Mouse (Mus musculus) urinary bladder, adult 18-20 months (tissue): ENCODE measurements at regions not wholly inside any gene's neighbourhood (a gene's known extent, or its start where the extent isn't known, plus 50 kb on each side); places are given as distances from the start of the nearest gene placed in this dataset.

ENCODE experiments used
- DNase-seq, 2 experiments: peaks; one replicate each; pipeline ENCODE4 v3.0.0; 2022; ENCODE audit warnings: low spot score in 2 of 2, mixed read lengths in 2 of 2

DNA sequence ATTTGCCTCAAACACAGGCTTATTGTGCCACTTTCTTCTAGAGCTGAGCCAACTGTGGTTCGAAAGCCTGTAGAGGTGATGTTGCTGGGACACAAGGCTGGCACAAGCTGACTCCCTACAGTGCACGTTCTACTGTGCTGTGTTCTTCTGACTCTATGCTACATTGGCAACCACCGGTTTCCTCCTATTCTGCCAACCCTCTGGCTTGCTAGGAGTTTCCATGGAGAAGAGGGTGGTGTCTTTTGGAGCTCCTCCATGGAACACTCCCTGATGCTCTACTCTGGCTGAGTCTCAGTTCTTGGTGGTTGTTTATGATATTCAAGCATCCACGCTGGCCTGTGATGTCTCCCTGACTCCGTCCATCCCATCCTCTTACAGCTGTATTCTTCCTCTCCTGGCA lies 124.9 kb upstream of the Nmur2 start:
- DNase-seq: no peak

DNA sequence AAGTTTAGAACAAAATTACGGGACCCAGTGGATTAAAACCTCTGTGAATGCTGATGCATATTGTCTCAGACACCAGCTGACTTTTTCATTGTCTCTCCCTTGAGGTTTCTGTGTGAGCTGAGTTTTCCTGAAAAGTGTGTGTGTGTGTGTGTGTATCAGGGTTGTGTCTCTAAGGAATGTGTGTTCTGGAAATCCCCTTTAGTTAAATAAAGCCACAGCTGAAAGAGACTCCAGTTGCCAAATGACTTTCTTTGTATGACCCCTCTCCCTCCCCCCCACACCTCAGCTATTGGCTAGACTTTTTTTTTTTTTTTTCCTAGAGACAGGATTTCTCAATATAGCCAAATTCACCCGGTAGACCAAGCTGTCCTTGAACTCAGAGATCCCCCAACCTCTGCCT lies 119.5 kb upstream of the Nmur2 start:
- DNase-seq: no peak

DNA sequence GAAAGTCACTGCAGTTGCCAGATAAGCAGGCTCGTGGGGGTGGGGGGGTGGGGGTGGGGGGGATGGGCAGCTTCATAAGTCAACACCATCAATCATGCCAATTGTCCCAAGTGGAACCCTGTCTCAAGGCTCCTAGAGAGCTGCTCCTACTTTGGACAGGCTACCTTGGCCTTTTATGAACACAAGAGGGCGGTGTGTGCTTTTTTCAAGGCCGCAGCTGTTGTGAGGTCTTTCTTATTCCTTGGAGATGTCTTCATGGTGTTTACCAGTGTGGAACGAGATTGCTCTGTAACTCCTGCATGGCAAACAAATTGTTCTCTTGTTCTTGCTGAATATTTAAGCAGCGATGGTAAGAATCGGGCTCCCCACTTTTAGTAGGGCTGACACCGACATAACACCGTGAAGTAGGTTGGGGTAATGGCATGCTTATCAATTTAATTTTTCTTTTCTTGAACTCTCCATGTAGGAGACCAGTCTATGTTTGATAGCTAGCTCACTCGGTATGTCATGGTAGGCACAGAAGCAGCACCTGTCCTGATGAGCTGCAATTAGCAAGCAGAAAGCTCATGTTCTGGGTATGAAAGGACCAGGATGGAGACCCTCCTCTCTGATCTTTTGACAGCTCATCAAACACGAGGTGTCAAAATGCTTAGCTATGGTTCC lies 118.7 kb upstream of the Nmur2 start:
- DNase-seq: peak in 1 of 2 experiments; percentile 2

DNA sequence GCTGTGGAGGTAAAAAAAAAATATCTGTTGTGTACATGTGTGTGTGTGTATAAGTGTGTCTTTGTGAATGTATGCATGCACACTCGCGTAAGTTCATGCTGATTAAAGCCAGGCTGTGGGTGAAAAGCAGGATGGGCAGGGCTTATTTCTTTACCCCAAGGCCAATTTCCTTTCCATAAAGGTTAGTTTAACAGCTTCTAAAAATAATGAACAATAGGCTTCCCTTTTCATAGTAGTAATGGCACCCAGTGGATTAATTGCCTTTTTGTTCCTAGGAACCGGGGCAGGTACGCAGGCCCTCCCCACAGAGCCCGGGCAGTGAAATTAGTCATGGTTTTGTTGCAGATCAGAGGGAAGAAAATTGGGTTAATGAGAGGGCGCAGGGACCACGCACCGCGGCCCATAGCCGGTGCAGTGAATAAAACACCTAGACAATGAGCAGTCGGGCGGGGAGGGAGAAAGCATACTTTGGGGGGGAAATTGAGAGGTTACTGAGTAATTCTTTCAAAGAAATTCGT lies 110.1 kb upstream of the Nmur2 start:
- no peak for DNase-seq

DNA sequence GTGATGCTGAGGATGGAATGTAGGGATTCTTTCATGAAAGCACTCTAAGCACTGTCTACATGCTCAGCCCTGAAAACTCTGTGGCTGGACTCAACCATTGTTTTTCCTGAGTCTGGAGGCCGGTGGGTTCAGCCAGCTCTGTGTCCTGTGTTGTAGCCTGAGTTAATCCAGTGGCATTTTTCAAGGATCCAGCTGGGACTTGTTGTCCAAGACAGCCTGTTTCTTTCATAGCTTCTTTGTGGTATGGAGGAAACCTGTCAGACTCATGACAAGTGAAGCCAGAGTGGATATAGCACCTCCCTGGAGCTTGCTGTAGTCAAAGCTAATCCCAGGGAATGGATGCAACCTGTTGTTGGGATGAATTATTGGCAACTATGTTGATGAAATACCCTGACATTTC lies 108.9 kb upstream of the Nmur2 start:
- DNase-seq: no peak

DNA sequence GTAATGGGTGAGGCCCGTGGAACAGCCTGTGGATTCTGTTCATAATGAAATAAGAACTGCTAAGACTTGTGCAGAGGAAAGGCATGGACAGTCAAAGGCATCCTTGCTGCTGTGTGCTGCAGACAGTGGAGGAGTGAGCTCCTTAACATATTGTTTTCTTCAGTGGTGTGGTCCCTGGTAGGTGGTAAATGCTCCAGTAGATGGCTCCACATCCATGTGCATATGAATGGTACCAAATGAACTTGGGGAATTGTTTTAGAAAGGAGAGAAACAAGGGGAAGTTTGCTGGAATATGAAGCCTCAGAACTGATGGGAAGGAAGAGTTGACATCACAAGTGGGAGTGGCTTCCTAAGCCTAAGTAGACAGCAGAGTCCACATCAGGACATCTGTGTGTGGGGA lies 108.1 kb upstream of the Nmur2 start:
- DNase-seq: no peak

DNA sequence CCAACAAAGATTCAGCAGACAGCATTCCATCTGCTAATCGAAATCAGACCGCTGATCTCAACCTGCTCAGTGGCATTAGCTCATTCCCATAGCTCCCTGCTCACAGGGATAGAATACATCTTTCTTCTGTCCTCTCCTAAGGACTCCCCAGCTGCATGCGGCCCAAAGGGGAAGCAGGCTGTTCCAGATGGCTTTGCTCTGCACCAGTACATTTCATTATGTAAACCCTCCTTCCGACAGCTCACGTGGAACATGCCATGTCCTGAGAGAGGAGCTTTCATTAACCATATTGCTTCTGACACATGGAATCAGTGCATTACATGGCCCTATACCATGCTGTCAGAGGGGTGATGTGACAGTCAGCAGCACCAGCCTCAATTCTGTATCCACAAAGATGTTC lies 105.9 kb upstream of the Nmur2 start:
- DNase-seq: no peak

DNA sequence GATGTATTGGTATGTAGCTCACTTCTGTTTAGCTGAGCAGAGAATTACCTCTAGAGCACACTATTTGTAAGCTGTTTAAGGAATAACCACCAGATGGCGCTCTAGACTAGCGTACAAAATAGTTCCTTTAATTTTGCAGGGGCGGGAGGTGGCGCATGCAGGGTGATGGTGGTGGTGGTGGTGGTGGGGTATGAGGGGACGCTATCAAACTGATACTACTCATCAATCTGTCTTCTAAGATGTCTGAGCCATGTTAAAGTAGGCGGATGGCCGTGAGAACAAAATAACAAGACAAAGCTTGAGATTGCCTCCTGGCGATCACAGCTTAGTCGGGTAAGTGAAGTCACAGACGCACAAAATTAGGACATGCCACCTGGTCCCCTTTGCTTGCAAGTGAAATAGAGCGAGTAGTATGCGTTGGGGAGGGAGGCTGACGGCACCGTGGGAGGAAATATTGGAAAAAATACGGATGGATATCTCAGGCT lies 90.6 kb upstream of the Nmur2 start:
- no peak for DNase-seq

DNA sequence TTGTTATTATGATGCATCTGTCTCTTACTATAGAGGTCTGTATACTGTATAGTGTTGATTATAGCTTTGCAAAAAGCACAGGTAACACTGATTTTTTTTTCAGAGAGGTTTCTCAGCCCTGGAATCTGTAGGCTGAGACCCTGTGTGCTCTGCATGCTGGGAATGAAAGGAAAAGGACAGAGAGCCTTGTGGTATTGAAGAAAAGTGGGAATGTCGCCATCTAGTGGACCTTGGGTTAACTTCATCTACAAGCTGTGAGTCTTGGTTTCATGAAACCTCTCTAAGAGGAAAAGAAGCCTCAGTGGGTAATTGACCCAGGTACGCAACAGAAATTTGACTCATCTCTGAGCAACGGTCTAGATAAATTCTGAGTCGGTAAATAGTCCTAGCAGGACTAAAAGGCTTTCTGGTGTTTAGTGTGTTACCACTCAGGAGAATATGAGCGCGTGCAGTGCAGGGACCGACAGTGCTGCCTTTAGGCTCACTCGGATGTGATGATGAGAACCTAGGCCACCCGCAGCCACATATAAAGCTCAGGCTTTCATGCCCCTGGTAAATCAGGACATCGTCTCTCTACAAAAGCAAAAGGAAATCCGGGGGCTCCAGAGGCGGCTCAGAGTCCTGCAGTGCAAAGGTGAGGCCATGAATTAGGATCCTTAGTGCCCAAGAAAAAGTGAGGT lies 75.9 kb upstream of the Nmur2 start:
- no peak for DNase-seq

DNA sequence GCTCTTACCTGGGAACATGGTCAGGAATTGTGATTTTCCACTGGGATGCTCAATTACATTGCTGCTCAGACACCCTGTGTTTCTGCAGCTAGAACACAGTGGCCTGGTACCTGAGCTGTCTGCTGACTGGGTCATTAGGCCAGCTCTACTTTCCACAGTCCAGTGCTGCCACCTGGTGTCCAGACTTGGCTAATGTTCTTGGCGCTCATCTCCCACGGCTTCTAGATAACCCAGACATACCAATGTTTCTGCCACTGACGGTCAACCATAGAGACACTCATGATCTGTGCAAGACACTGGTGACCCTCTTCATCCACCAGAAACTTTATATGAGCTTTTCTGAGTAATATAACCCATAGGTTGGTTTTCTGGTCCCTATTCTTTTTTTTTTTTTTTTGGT lies 67.1 kb upstream of the Nmur2 start:
- DNase-seq: peak; percentile 37 to 58

DNA sequence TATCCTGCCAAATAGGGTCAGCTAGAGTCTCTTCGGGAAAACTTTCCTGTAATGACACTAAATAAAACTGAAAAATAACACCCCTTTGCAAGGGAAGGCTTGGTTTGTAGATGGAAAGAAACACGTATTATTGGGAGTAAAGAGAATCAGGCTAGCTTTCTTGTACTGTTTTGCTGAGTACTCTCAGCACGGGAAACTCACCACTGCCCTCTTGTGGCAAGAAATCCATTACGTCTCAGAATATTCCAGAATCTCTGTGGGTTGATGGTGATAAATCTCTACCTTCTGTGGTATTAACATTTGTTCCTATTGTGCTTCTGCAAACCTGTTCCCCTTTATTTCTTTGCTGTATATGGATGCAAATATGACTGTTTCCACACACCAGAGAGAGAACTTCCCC lies 64.8 kb upstream of the Nmur2 start:
- DNase-seq: no peak

DNA sequence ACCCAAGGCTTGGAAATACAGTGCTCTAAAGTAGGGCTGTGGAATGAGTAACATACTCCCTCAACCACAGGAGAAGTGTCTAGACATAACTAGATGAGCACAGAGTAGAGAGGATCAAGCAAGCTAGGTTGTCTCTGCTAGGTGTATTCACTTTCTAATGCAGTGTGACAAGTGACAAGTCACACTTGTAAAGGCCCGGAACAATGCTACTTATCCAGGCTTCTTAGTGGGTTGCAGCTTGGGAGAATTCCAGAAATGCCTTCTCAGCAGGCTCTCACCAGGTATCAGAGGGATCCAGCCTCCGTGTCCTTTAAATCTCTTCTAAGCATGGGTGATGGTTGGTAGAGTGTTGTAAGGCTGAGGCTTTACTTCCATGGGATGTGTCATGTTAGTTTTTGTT lies 52.1 kb upstream of the Nmur2 start:
- DNase-seq: no peak
